Mouse (Mus musculus): Measurements from ENCODE around the gene Acsl1.

DNA sequence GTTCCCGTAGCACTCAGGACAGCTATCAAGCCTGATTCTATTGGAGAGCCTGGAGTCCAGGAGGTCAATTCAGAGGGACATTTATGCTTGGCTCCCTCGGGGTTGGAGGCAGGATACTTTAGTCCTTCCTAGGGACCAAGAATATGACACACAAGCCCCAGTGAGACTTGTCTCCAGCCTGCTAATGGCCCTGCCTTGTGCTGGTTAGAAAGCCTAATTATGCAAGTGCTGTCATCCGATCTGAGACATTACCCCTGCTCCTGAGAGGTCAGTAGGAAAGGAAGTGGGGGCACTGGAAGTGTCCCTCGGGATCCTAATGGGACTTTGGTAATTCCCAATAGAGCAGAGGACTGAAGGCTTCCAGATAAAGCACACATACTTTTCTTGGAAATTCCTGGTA is 59.7 kb downstream of the Acsl1 start:
- TF ChIP-seq CTCF (IDR thresholded peaks at IDR 0.05; ENCODE audit: insufficient read depth, low read depth, low read length) (no peak), POLR2A (IDR thresholded peaks at IDR 0.05; ENCODE audit: insufficient read depth, low read depth, low read length) (no peak)

Measured in olfactory bulb, adult 2 months (tissue).